Mouse (Mus musculus) testis, adult 2 months (tissue): ENCODE measurements around the gene Klhl11.

ENCODE experiments used
- CTCF ChIP-seq: fragments of 200-500 bp; IDR thresholded peaks from 2 replicates; pipeline ENCODE4 v1.5.1; 2012; ENCODE audit warnings: low read depth, mild to moderate bottlenecking, inconsistent platforms, low read length, moderate library complexity; ENCODE audit not compliant: control insufficient read depth, insufficient read depth, insufficient replicate concordance
- POLR2A ChIP-seq: fragments of 200-500 bp; IDR thresholded peaks from 2 replicates; pipeline ENCODE4 v1.6.1; 2012; ENCODE audit warnings: low read depth, mild to moderate bottlenecking, inconsistent platforms, low read length, moderate library complexity; ENCODE audit not compliant: control insufficient read depth

DNA sequence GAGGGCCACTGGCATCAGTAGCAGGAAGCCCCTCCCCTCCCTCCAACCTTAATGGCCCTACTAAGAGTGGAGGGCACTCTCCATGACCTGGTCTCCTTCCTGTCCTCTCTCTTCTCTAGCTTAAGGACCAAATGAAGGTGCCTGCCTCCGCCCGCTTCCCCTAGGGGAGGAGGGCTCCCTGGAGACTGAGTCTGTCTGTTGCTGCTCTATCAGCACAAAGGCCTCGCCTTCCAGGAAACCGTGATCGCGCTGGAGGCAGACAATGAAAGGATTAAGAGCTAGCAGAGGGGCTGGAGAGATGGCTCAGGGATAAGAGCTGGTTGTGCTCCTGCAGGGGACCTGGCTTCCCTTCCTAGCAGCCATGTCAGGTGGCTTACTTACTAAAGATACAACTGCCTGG is 28.8 kb upstream of the Klhl11 start:
- TF ChIP-seq CTCF (no peak), POLR2A (no peak)
